Mouse (Mus musculus): ENCODE data around the gene Ube2l3.
"Not testable (repeated sequence)": the region's sequence is repeated elsewhere in the genome, so short reads cannot be mapped to it uniquely, and the experiment has no call there.

The Ube2l3 gene

GRCm38 (mm10) chr16:17202549-17202948 is at the start of gene Ube2l3:
Gene Ube2l3, minus strand, starts transcription at chr16:17202649.
- DNase-seq (ENCODE audit: low spot score), result no peak

GRCm38 (mm10) chr16:17251539-17251938 is 49.1 kb upstream of the Ube2l3 start:
- DNase-seq (ENCODE audit: low spot score), result no peak

- DNase-seq (ENCODE audit: low spot score), result no peak
Observed at GRCm38 (mm10) chr16:17249135-17249534, 46.7 kb upstream of the Ube2l3 start.

- no peak for DNase-seq (ENCODE audit: low spot score)
Observed at GRCm38 (mm10) chr16:17247727-17248126, 45.3 kb upstream of the Ube2l3 start.

- DNase-seq (ENCODE audit: low spot score), result no peak
Observed at GRCm38 (mm10) chr16:17244996-17245395, 42.5 kb upstream of the Ube2l3 start.

GRCm38 (mm10) chr16:17243731-17244130 is 41.3 kb upstream of the Ube2l3 start:
- DNase-seq (ENCODE audit: low spot score), result no peak

GRCm38 (mm10) chr16:17239409-17239808 is 37.0 kb upstream of the Ube2l3 start:
- no peak for DNase-seq (ENCODE audit: low spot score)

GRCm38 (mm10) chr16:17237634-17238033 is 35.2 kb upstream of the Ube2l3 start:
- DNase-seq (ENCODE audit: low spot score), result no peak

GRCm38 (mm10) chr16:17234916-17235665 is 32.6 kb upstream of the Ube2l3 start:
- no peak for DNase-seq (ENCODE audit: low spot score)

- no peak for DNase-seq (ENCODE audit: low spot score)
Observed at GRCm38 (mm10) chr16:17234499-17234895, 32.0 kb upstream of the Ube2l3 start.

- DNase-seq (ENCODE audit: low spot score), result no peak
Observed at GRCm38 (mm10) chr16:17233702-17234498, 31.5 kb upstream of the Ube2l3 start.

- peak; percentile 79 for DNase-seq (ENCODE audit: low spot score)
Observed at GRCm38 (mm10) chr16:17232794-17233701, 30.6 kb upstream of the Ube2l3 start, which contains the start of gene Hic2. Gene Hic2, plus strand, starts transcription at chr16:17233572.

- DNase-seq (ENCODE audit: low spot score), result not testable (repeated sequence)
Observed at GRCm38 (mm10) chr16:17231523-17231922, 29.1 kb upstream of the Ube2l3 start.

GRCm38 (mm10) chr16:17226496-17226895 is 24.0 kb upstream of the Ube2l3 start:
- DNase-seq (ENCODE audit: low spot score), result no peak

GRCm38 (mm10) chr16:17225584-17225983 is 23.1 kb upstream of the Ube2l3 start:
- DNase-seq (ENCODE audit: low spot score), result no peak

- peak; percentile 100 for DNase-seq (ENCODE audit: low spot score)
Observed at GRCm38 (mm10) chr16:17222197-17222596, 19.7 kb upstream of the Ube2l3 start.

- DNase-seq (ENCODE audit: low spot score), result no peak
Observed at GRCm38 (mm10) chr16:17220127-17220733, 17.8 kb upstream of the Ube2l3 start.

- no peak for DNase-seq (ENCODE audit: low spot score)
Observed at GRCm38 (mm10) chr16:17216934-17217633, 14.6 kb upstream of the Ube2l3 start.

- DNase-seq (ENCODE audit: low spot score), result peak; percentile 69
Observed at GRCm38 (mm10) chr16:17209981-17210838, 7.8 kb upstream of the Ube2l3 start.

- DNase-seq (ENCODE audit: low spot score), result no peak
Observed at GRCm38 (mm10) chr16:17209404-17209960, 7.0 kb upstream of the Ube2l3 start.

All from urinary bladder, postnatal 10 days (tissue).